Mouse (Mus musculus) cerebellum, adult 8-10 months (tissue): ENCODE results near the gene Insrr.
A peak's percentile ranks its signal among the peaks of the same experiment; 100 is the strongest.
"Not testable (repeated sequence)": the region's sequence is repeated elsewhere in the genome, so short reads cannot be mapped to it uniquely, and the experiment has no call there.

Source experiments
- DNase-seq: peaks from one replicate; pipeline ENCODE4 v3.0.0; 2022

Insrr gene

DNA sequence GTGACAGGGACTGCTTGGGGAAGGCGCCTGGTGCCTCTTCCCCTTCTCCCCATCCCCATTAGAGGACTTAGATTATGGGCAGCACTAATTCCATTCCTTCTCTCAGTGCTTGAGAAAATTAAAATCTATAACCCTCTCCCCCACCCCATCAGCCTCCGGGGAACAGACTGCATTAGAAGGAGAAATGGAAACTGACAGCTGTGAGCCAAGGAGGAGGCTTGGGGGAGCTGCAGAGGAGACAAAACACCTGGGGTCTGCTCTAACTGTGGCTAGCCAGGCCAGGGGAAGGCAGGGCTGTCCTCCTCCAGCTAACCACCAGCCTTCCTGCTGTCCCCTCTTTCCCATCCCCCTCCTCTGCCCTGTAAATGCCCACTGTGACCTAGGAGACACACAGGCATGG, 17.7 kb upstream of the Insrr start:
- DNase-seq: no peak

DNA sequence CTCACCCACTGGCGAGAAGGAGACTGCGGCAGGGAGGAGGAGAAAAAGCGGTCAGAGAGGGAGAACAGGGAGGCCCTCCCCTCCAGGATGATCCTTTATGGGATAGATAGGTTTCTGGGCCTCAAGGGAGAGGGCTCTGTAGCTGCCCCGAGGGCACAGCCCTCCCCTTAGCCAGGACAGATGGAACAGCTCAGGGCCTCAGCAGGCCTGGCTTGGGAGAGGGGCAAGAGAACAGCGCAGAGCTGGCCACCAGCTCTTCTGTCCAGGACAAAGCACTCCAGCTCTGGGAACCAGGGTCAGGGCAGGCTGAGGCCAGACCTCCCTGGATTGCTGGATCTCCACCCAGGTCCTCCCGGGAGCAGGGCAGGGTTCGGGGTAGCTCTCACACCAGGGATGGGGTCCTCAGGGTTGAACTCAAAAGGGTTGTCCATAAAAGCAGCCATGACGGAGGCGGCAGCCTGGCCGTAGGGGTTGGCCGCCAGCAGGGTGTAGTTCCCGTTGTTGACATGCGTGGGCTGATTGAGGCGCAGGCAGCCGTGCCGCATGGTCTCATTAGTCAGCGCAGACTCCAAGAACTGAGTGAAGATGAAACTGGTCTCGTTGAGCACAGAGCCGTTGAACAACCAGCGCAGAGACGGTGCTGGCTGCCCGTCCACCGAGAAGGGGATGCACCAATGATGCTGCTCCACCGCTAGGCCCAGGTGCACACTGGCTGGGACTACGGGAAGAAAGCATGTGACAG, 13.3 kb upstream of the Insrr start:
- DNase-seq: no peak

- DNase-seq: no peak
These were observed 11.6 kb upstream of the Insrr start for GRCm38 (mm10) chr3:87785156-87785555.

DNA sequence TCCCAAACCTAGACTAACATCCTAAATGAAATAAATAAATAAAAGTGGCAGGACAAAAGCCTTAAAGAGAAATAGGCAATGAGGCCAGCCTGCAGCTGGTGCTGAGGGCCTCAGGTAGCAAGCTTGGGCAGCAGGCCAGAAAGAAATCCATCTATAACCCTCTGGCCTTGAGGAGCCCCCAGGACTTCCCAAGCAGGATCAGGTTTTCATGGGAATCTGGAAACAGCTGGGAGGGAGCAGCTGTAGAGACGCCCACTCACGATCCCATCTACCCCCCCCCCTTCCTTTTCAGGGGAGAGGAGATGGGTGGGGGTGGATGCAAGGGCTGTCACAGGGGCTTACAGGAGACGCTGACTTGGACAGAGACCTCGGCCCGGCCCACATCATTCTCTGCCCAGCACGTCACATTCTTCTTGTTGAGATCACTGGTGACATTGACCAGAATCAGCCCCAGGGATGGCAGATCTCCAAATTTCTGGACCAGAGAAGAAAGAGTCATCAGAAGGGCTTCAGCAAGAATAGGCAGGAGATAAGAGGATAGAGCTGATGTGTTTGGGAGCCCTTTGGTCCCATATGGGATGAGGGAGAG, 11.0 kb upstream of the Insrr start:
- no peak for DNase-seq

GRCm38 (mm10) chr3:87789248-87789647, 7.5 kb upstream of the Insrr start:
- DNase-seq: no peak

- no peak for DNase-seq
These were observed 7.0 kb upstream of the Insrr start for GRCm38 (mm10) chr3:87789768-87790167.

GRCm38 (mm10) chr3:87794922-87795325, 1.8 kb upstream of the Insrr start, which contains the start of gene Ntrk1:
TSS of gene Ntrk1 (minus strand) at chr3:87795162.
- no peak for DNase-seq

DNA sequence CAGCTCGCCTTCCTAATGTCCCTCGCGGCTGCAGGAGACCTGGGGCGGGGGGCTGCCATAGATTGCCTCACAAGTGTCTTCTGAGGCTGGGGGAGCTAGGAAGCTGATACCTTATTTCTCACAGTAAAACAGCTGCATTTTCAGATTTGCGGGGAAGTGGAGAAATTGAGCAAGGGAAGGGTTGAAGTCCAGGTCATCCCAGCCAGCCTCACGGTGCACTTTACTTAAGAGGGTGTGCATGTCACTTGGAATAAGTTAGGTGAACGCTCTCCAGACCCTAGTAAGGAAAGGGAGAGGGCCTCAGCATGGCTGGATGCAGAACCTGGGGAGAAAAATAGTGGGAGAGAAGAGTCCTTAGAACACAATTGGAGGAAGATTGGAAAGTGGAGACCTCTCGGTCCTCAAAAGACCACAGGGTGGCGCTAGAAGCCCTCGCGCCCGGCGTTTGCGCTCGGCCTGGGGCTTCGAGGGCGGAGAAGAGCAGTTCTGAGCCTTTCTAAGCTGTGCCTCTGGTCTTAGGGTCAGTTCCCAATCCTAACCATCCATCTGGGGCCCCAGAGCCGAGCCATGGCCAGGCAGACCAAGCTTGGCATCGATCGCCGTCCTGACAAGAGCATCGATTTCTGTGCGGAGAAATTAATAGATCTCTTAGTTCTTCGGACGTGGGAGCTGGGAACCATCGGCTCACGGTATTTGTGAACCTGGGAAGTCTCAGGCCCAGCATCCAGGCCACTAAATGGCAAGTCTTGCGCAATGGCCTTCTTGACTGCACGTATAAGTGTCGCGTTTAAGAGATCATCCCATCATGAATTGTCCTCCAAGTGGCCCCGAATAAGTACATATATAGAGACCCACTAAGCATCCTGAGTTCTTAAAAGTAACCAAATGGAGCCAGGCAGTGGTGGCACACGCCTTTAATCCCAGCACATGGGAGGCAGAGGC, 1.1 kb upstream of the Insrr start:
- DNase-seq: peak; percentile 37

GRCm38 (mm10) chr3:87801681-87802080, 4.9 kb downstream of the Insrr start:
- DNase-seq: peak; percentile 14

DNA sequence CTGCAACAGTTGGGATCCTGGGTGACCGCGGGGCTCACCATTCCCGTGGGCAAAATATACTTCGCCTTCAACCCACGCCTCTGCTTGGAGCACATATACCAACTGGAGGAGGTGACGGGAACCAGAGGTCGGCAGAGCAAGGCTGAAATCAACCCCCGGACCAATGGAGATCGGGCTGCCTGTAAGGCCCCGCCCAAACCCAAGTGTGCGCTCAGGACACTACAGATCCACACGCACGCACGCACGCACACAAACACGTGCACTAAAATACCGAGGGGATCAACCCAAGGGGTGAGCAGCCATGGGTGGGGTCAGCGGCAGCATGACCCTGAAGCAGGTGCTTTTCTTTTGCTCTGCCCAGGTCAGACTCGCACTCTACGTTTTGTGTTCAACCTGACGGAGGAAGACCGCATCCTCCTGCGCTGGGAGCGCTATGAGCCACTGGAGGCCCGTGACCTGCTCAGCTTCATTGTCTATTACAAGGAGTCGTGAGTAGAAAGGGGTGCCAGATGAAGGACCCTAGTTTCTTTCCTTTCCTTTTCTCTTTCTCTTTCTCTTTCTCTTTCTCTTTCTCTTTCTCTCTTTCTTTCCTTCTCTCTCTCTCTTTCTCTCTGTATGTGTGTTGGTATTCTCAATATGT, 7.4 kb downstream of the Insrr start:
- no peak for DNase-seq

- no peak for DNase-seq
These were observed 12.7 kb downstream of the Insrr start for GRCm38 (mm10) chr3:87809322-87809962.

DNA sequence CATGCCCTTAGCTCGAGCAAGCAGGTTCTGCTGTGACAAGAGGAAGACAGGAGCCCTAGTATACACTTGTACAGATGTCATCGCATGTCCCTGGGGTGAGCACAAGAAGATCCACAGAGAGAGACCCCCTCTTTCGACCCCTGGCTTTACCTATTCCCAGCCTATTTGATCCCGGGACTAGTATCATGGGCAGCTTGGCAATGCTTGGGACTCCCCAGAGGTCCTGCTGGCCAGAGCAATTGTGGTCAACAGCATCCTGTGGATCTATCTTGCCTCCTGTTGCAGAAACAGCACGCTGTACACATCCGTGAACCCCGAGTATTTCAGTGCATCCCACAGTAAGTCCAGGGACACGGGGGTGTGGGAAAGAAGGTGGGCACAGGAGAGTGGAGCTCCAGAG, 14.5 kb downstream of the Insrr start:
- no peak for DNase-seq

GRCm38 (mm10) chr3:87812413-87812812, 15.7 kb downstream of the Insrr start:
- DNase-seq: no peak

GRCm38 (mm10) chr3:87812873-87813272, 16.1 kb downstream of the Insrr start:
- no peak for DNase-seq

- no peak for DNase-seq
These were observed 19.4 kb downstream of the Insrr start for GRCm38 (mm10) chr3:87816166-87816565.

DNA sequence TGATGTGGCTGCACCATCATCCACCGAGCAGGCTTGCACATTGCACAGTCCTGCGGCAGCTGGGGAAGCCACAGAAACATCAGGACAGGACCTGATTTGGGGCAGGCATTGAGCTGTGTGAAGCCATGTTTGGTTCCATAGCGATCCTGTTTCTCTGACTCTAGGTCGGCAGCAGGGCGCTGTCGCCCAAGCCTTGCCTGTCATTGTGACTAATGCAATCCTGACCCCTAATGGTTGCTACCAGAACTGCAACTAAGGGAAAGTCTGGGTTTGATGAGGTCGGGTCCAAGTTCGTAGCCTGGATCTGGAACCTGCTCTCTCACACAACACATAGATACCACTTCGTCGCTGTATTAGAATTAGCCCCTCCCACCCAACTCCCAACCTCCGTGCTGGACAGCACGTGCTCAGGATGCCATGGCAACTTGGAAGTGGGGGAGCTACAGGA, 19.9 kb downstream of the Insrr start:
- peak; percentile 73 for DNase-seq

GRCm38 (mm10) chr3:87818226-87818625, 21.5 kb downstream of the Insrr start:
- DNase-seq: no peak

- DNase-seq: not testable (repeated sequence)
These were observed 27.5 kb downstream of the Insrr start, which contains the start of gene Pear1 for GRCm38 (mm10) chr3:87824206-87824605. TSS of gene Pear1 (minus strand) at chr3:87824306.

GRCm38 (mm10) chr3:87828435-87828834, 31.7 kb downstream of the Insrr start:
- DNase-seq: no peak

DNA sequence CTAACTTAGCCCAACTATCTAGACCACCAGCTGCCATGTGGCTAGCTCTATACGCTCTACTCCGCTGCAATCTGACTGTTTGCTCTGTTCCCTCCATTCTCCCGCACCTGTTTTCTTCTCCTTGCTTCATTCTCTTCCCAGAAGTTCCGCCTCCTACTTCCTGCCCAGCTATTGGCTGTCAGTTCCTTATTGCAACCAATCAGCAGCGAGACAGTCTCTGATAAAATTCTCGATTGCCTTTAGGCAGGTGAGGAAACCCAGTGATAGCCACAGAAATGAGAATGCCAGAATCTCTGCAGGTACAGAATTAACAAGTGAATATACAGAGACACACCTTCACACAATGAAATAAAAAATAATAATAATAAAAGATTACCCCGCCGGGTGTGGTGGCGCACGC, 32.3 kb downstream of the Insrr start:
- DNase-seq: no peak

DNA sequence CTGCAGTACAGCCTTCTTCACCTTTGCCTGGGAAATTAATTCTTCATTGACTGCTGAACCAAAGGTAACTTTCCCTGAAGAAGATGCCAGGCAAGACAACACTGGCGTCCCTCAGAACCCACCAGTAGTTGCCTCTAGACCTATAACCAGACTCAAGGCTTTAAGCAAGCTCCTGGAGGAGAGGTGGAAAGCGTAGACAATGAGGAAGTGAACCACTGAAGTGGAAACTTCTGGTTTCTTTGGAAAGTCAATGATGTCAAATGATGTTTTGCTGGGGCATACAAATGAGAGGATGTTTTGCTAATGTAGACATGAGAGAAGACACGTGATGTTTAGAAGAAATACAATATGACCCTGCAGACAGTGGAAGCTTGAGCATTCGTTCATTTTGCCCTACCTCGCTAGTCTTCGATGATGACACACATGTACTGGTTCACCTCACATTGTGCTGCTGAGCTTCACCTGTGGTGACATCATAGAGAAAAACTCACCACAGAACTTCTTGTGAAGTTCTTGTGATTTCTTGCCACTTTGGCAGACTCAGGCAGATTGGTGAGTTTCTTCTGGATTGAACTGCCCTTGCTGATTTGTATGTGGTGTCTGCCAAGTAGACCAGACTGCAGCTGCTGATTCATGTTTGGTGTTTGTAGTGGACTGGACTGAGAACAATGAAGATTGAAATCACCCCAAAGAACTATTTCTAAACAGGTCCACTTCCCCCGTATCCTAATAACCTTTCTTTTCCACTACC, 35.5 kb downstream of the Insrr start:
- DNase-seq: no peak

- no peak for DNase-seq
These were observed 36.7 kb downstream of the Insrr start for GRCm38 (mm10) chr3:87833482-87833881.
